Mouse (Mus musculus) G1E-ER4 (cell line): ENCODE data around the gene Calm2. TPM values are rescaled to one million over a fixed set of nuclear protein-coding genes. Genes with fewer than 3 reads are reported as not detected.

Experiments used
- GATA1 ChIP-seq: IDR thresholded peaks from one replicate; pipeline ENCODE4 v1.8.0; 2012; ENCODE audit warnings: low read length, inconsistent platforms
- polyA plus RNA-seq: library from polyadenylated mRNA; stranded (reverse); fragments of >175 nt; gene quantifications from 2 replicates; pipeline ENCODE4 v1.2.3, GENCODE M21; 2012

Calm2 gene
- polyA plus RNA-seq, 1 experiment: 27.3 TPM

- peak; percentile 15 for TF ChIP-seq GATA1
Observed at GRCm38 (mm10) chr17:87469428-87469827, 22.7 kb upstream of the Calm2 start.

GRCm38 (mm10) chr17:87468616-87469015, 21.9 kb upstream of the Calm2 start:
- no peak for TF ChIP-seq GATA1

GRCm38 (mm10) chr17:87461499-87461896, 14.8 kb upstream of the Calm2 start:
- no peak for TF ChIP-seq GATA1

- no peak for TF ChIP-seq GATA1
Observed at GRCm38 (mm10) chr17:87460669-87461498, 14.1 kb upstream of the Calm2 start.

GRCm38 (mm10) chr17:87459750-87460668, 13.3 kb upstream of the Calm2 start:
- no peak for TF ChIP-seq GATA1

- TF ChIP-seq GATA1: no peak
Observed at GRCm38 (mm10) chr17:87458911-87459749, 12.4 kb upstream of the Calm2 start.

GRCm38 (mm10) chr17:87457961-87458360, 11.2 kb upstream of the Calm2 start:
- no peak for TF ChIP-seq GATA1

- no peak for TF ChIP-seq GATA1
Observed at GRCm38 (mm10) chr17:87454121-87454520, 7.4 kb upstream of the Calm2 start.

GRCm38 (mm10) chr17:87453336-87453735, 6.6 kb upstream of the Calm2 start:
- no peak for TF ChIP-seq GATA1

GRCm38 (mm10) chr17:87448881-87449280, 2.1 kb upstream of the Calm2 start:
- TF ChIP-seq GATA1: no peak

GRCm38 (mm10) chr17:87448339-87448738, 1.6 kb upstream of the Calm2 start:
- TF ChIP-seq GATA1: no peak

GRCm38 (mm10) chr17:87447612-87448200, 971 bp upstream of the Calm2 start:
- TF ChIP-seq GATA1: no peak

- TF ChIP-seq GATA1: no peak
Observed at GRCm38 (mm10) chr17:87445917-87446766, 593 bp downstream of the Calm2 start.

GRCm38 (mm10) chr17:87445337-87445916, 1.3 kb downstream of the Calm2 start:
- no peak for TF ChIP-seq GATA1
